Mouse (Mus musculus) lung, embryonic 15.5 days (tissue): ENCODE measurements at regions not wholly inside any gene's neighbourhood (a gene's known extent, or its start where the extent isn't known, plus 50 kb on each side); places are given as distances from the start of the nearest gene placed in this dataset.

Source experiments
- ATAC-seq: fragments of 200-750 bp; cut with Nextera tagmentation; 2 replicates; pipeline ENCODE4 v1.8.0; 2017; ENCODE audit warnings: moderate number of reproducible peaks, borderline replicate concordance; ENCODE audit not compliant: low FRiP score, low TSS enrichment; ENCODE audit errors: extremely low read depth
- H3K27ac ChIP-seq: fragments of 300-500 bp; sonication (generic); 2 replicates; pipeline ENCODE4 v1.5.1; 2015; ENCODE audit warnings: moderate library complexity, mild to moderate bottlenecking, inconsistent platforms
- H3K27me3 ChIP-seq: fragments of 300-500 bp; sonication (generic); 2 replicates; pipeline ENCODE4 v1.6.1; 2015; ENCODE audit warnings: inconsistent platforms
- H3K36me3 ChIP-seq: fragments of 300-500 bp; sonication (generic); 2 replicates; pipeline ENCODE4 v1.6.1; 2015; ENCODE audit warnings: inconsistent platforms
- H3K4me1 ChIP-seq: fragments of 300-500 bp; sonication (generic); 2 replicates; pipeline ENCODE4 v1.6.1; 2015; ENCODE audit warnings: inconsistent platforms
- H3K4me2 ChIP-seq: fragments of 300-500 bp; sonication (generic); 2 replicates; pipeline ENCODE4 v1.6.1; 2015; ENCODE audit warnings: inconsistent platforms, mild to moderate bottlenecking, moderate library complexity
- H3K4me3 ChIP-seq: fragments of 300-500 bp; sonication (generic); 2 replicates; pipeline ENCODE4 v1.5.1; 2015; ENCODE audit warnings: mild to moderate bottlenecking, inconsistent platforms
- H3K9ac ChIP-seq: fragments of 300-500 bp; sonication (generic); 2 replicates; pipeline ENCODE4 v1.6.1; 2015; ENCODE audit warnings: inconsistent platforms
- H3K9me3 ChIP-seq: fragments of 300-500 bp; sonication (generic); 2 replicates; pipeline ENCODE4 v1.6.1; 2016; ENCODE audit warnings: inconsistent platforms
- WGBS: fragments of 180-500 bp; shearing (Covaris S2); methylation state at CpG from one replicate; pipeline ENCODE4 v1.1.7; 2015; 5-methylcytosine and 5-hydroxymethylcytosine counted together

DNA sequence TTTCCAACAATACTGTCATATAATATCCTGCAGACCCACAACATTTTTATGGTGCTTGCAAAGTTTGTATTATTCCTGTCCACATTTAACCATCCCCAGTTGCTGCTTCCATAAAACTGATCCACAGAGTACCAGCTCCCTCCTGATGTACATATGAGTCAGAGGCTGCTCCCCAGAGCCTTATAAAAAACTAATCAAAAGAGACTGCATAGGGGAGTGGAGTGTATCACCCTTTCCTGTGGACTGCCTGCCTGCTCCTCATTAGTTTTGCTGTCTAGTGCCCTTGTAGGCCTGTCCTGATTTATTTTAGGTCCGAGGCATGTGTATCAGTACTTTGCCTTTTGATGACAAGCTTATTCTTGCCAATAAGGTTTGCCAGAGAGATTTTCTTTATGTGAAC is 310.9 kb upstream of the Gm5415 start:
- WGBS, result 60% methylated on average over 1 of the region's 1 CpGs
- H3K4me2 ChIP-seq, result no peak overlapping the region
- no peak for ATAC-seq

More for the DNA sequence above, 310.9 kb upstream of the Gm5415 start:
- Histone ChIP-seq H3K9me3 (no peaks in the 10 kb centered on the region), H3K9ac (no peak overlapping the region), H3K27ac (no peak overlapping the region), H3K27me3 (no peaks in the 10 kb centered on the region), H3K4me3 (no peak overlapping the region), H3K36me3 (no peaks in the 10 kb centered on the region), H3K4me1 (no peaks in the 10 kb centered on the region)
